Mouse (Mus musculus): ENCODE data around the gene Acaa1a. TPM values are rescaled to one million over a fixed set of nuclear protein-coding genes. Genes with fewer than 3 reads are reported as not detected.

Gene Acaa1a
- total RNA-seq (2023) = 55.5 TPM

GRCm38 (mm10) chr9:119339558-119340211, at the start of gene Acaa1a:
Gene Acaa1a, plus strand, starts transcription at chr9:119339676.

GRCm38 (mm10) chr9:119322289-119323259, 16.9 kb upstream of the Acaa1a start, which contains the start of gene Oxsr1:
Gene Oxsr1, minus strand, starts transcription at chr9:119322427.

GRCm38 (mm10) chr9:119340909-119341816, 1.7 kb downstream of the Acaa1a start, which contains the start of gene Myd88:
Gene Myd88, minus strand, starts transcription at chr9:119341411.

GRCm38 (mm10) chr9:119357331-119358057, 18.0 kb downstream of the Acaa1a start, which contains the start of gene Xylb:
Gene Xylb, plus strand, starts transcription at chr9:119357381.

GRCm38 (mm10) chr9:119365284-119365683, 25.8 kb downstream of the Acaa1a start, which contains the start of gene Slc22a14:
Gene Slc22a14, minus strand, starts transcription at chr9:119365553.

Other genes with a start within 250 kb of the Acaa1a start
- 1.2 TPM for gene Plcd1, start 246.2 kb upstream of the Acaa1a start, total RNA-seq (2023)
- not detected for gene Dlec1, start 237.2 kb upstream of the Acaa1a start, total RNA-seq (2023)
- gene Acaa1b, start 182.6 kb upstream of the Acaa1a start, total RNA-seq (2023) = 0.47 TPM
- not detected for gene Gm47289, start 180.5 kb upstream of the Acaa1a start, total RNA-seq (2023)
- gene Slc22a13, start 130.6 kb upstream of the Acaa1a start, total RNA-seq (2023) = not detected
- gene Oxsr1, start 17.2 kb upstream of the Acaa1a start, total RNA-seq (2023) = 43.8 TPM
- gene Myd88, start 1.7 kb downstream of the Acaa1a start, total RNA-seq (2023) = 41.9 TPM
- 1.4 TPM for gene Xylb, start 17.7 kb downstream of the Acaa1a start, total RNA-seq (2023)
- gene Slc22a14, start 25.9 kb downstream of the Acaa1a start, total RNA-seq (2023) = not detected
- 2.5 TPM for gene Acvr2b, start 62.4 kb downstream of the Acaa1a start, total RNA-seq (2023)
- 8.2 TPM for gene Exog, start 105.3 kb downstream of the Acaa1a start, total RNA-seq (2023)
- 0.12 TPM for gene Scn5a, start 239.3 kb downstream of the Acaa1a start, total RNA-seq (2023)